12 mouse cellular contexts compared by ENCODE assay signal in genomic region chr16:70093224-70093623, GRCm38 (mm10).
DNase-seq lines count a peak whose midpoint lies in the region; ATAC-seq and TF ChIP-seq lines count a peak whose summit lies in the region.
"Had no signal": no experiment of that assay in that cellular context is flagged by ENCODE, and none has a peak within 500 bp of the region (broad histone marks: within the 10 kb centered on the region; RNA-seq: fewer than 3 reads in every experiment).

No protein-coding gene starts in this region.

- DNase-seq in embryo, embryonic 10 days (ENCODE audit: low spot score): peak; percentile 10
- no peak for DNase-seq in embryo, embryonic 11 days
- DNase-seq in lung, postnatal 14 days: no peak
- peak; percentile 69 for DNase-seq in brain, embryonic 14.5 days (ENCODE audit: low read depth)
- peak; percentile 25 to 58 for DNase-seq in left cerebral cortex, adult 18-20 months (ENCODE audit: low spot score in 2 of 2)
- DNase-seq in ovary, postnatal 36 days (ENCODE audit: low spot score): no peak
- no peak for DNase-seq in thymus, postnatal 36 days
- DNase-seq: adrenal gland, postnatal 36 days; cerebellum, postnatal 25 days; lung, postnatal 4 days had no signal

- TF ChIP-seq POLR2A in brain, embryonic 14.5 days (IDR thresholded peaks at IDR 0.05; ENCODE audit: borderline replicate concordance, extremely low read depth, insufficient read depth, insufficient read length, poor library complexity, severe bottlenecking): no peak

- TF ChIP-seq CTCF in brain, embryonic 14.5 days (IDR thresholded peaks at IDR 0.05; ENCODE audit: borderline replicate concordance, extremely low read depth, insufficient read depth, insufficient read length): no peak

- H3K27me3 ChIP-seq in lung, embryonic 16.5 days (ENCODE audit: control insufficient read depth, insufficient read depth, low read depth, low read length): no peaks in the 10 kb centered on the region
- H3K27me3 ChIP-seq: kidney, embryonic 15.5 days had no signal

- H3K27ac ChIP-seq in lung, embryonic 16.5 days (ENCODE audit: low read length): peak overlapping the region; percentile 25; the same call in 1 of the 2 replicates
- H3K27ac ChIP-seq: kidney, embryonic 15.5 days had no signal

- H3K36me3 ChIP-seq in lung, embryonic 16.5 days (ENCODE audit: control insufficient read depth, insufficient read depth, low read length): no peaks in the 10 kb centered on the region
- H3K36me3 ChIP-seq: kidney, embryonic 15.5 days had no signal

- H3K4me2 ChIP-seq in lung, embryonic 16.5 days (ENCODE audit: low read depth, low read length): 0 out of 2 replicates have a peak overlapping the region, but pooled peaks have one; percentile 12
- H3K4me2 ChIP-seq: kidney, embryonic 15.5 days had no signal

- peak; percentile 60; the same call in 1 of the 2 replicates for ATAC-seq in lung, embryonic 16.5 days (ENCODE audit: low read depth)

- 20% methylated on average over 3 of the region's 3 CpGs for WGBS in lung, embryonic 16.5 days

- H3K9me3 ChIP-seq in lung, embryonic 16.5 days (ENCODE audit: control insufficient read depth, low read length): no peaks in the 10 kb centered on the region
- H3K9me3 ChIP-seq: kidney, embryonic 15.5 days had no signal

- no peaks in the 10 kb centered on the region for H3K4me1 ChIP-seq in lung, embryonic 16.5 days (replicated peaks; ENCODE audit: control insufficient read depth, insufficient read depth, low read length)
- H3K4me1 ChIP-seq: kidney, embryonic 15.5 days had no signal

- H3K4me3 ChIP-seq in lung, embryonic 16.5 days (ENCODE audit: low read length): no peak overlapping the region
- H3K4me3 ChIP-seq: kidney, embryonic 15.5 days had no signal

- no peak overlapping the region for H3K9ac ChIP-seq in lung, embryonic 16.5 days (ENCODE audit: low read length)
- H3K9ac ChIP-seq: kidney, embryonic 15.5 days had no signal

Comparison
In these comparisons a context has a peak if more than half of its experiments do, and no peak if none do; other contexts are left out.
1. DNase-seq: peak in embryo, embryonic 10 days (single experiment), brain, embryonic 14.5 days (single experiment) and left cerebral cortex, adult 18-20 months (2 of 2); none in embryo, embryonic 11 days (single experiment), lung, postnatal 14 days (single experiment), ovary, postnatal 36 days (single experiment) and thymus, postnatal 36 days (0 of 2).